Mouse (Mus musculus) liver, postnatal 0 days (tissue): ENCODE results near the gene Cbl. TPM values are rescaled to one million over a fixed set of nuclear protein-coding genes. Genes with fewer than 3 reads are reported as not detected.
A peak's percentile ranks its signal among the peaks of the same experiment; 100 is the strongest.

ENCODE experiments used
- ATAC-seq: fragments of 200-750 bp; cut with Nextera tagmentation; 2 replicates; pipeline ENCODE4 v1.8.0; 2017; ENCODE audit warnings: mild to moderate bottlenecking, moderate library complexity
- DNase-seq: peaks from one replicate; pipeline ENCODE4 v3.0.0-alpha.2; 2016
- H3K27ac ChIP-seq: fragments of 300-500 bp; sonication (generic); 2 replicates; pipeline ENCODE4 v1.5.1; 2014; ENCODE audit warnings: antibody characterized with exemption, moderate library complexity, mild to moderate bottlenecking, low read depth
- H3K27me3 ChIP-seq: fragments of 300-500 bp; sonication (generic); 2 replicates; pipeline ENCODE4 v1.6.1; 2014; ENCODE audit warnings: low read length, control low read depth, mixed read lengths; ENCODE audit not compliant: insufficient read depth
- H3K36me3 ChIP-seq: fragments of 300-500 bp; sonication (generic); replicated peaks from 2 replicates; pipeline ENCODE4 v1.6.1; 2014; ENCODE audit warnings: mild to moderate bottlenecking, control low read depth, low read length, moderate library complexity, mixed read lengths; ENCODE audit not compliant: insufficient read depth
- H3K4me1 ChIP-seq: fragments of 300-500 bp; sonication (generic); 2 replicates; pipeline ENCODE4 v1.6.1; 2014; ENCODE audit warnings: antibody characterized with exemption, mild to moderate bottlenecking, control low read depth; ENCODE audit not compliant: insufficient read depth
- H3K4me2 ChIP-seq: fragments of 300-500 bp; sonication (generic); 2 replicates; pipeline ENCODE4 v1.6.1; 2014; ENCODE audit warnings: low read depth, mild to moderate bottlenecking, low read length, moderate library complexity, mixed read lengths
- H3K4me3 ChIP-seq: fragments of 300-500 bp; sonication (generic); 2 replicates; pipeline ENCODE4 v1.5.1; 2014; ENCODE audit warnings: low read depth, low read length
- H3K9ac ChIP-seq: fragments of 300-500 bp; sonication (generic); replicated peaks from 2 replicates; pipeline ENCODE4 v1.6.1; 2014; ENCODE audit warnings: mild to moderate bottlenecking, moderate library complexity
- H3K9me3 ChIP-seq: fragments of 300-500 bp; sonication (generic); 2 replicates; pipeline ENCODE4 v1.6.1; 2016; ENCODE audit warnings: mild to moderate bottlenecking, control low read depth, low read length, mixed read lengths
- CTCF ChIP-seq: sonication (generic); IDR thresholded peaks from 2 replicates; pipeline ENCODE4 v1.5.1; 2016; ENCODE audit warnings: antibody characterized with exemption, low read depth
- EP300 ChIP-seq: IDR thresholded peaks from 2 replicates; pipeline ENCODE4 v1.6.1; 2016; ENCODE audit warnings: antibody characterized with exemption, low read depth, mild to moderate bottlenecking
- WGBS: fragments of 180-500 bp; shearing (Covaris S2); extraction: QIAGEN DNeasy Blood & Tissue Kit; methylation state at CpG from one replicate; pipeline ENCODE4 v1.1.7; 2014; ENCODE audit not compliant: insufficient replicate concordance; 5-methylcytosine and 5-hydroxymethylcytosine counted together
- polyA plus RNA-seq: library from polyadenylated mRNA; unstranded; fragments of >200 nt; fragmentation: Nextera tagmentation; extraction: Ambion mirVana; gene quantifications from 2 replicates; pipeline ENCODE4 v1.2.1, GENCODE M21; 2015

Cbl gene
- 3.1 and 4.0 TPM in 2 replicates for polyA plus RNA-seq

DNA sequence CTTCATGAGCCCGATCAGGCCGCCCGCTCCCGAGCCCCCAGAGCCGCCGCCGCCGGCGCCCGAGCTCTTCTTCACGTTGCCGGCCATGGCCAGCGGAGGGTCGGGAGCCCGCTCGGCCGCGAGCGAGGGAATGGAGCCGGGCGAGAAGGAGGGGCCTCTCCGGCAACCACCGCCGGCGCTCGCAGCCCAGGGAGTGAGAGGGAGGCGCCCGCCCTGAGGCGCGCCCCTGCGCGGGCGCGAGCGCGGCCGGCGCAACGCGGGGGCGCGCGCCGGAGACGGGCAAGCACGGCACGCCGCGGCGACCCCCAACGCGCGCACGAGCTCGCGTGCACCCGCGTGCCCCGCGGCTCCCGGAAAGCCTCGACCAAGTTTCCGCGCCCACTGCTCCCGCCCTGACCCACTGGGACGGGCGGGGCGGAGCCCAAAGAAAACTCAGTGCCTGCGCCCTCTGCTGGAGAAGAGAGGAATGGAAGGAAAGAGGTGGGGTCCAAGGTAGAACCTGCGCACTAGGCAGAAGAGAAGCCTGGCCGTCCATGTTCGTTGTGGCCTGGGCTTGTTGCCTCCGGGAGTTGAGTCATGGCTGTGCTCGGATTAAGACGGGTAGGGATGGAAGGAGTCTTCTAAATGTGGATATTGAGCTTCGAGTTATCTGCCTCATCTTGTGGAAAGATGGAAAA lies at the start of gene Cbl:
Gene Cbl, minus strand, starts transcription at position 248 of the 677 bp plus-strand sequence.
- peak within 1 kb of the TSS; percentile 99 for H3K4me3 ChIP-seq
- H3K9ac ChIP-seq, result peak within 1 kb of the TSS; percentile 94
- no peaks in the 10 kb centered on the region for H3K27me3 ChIP-seq
- TF ChIP-seq EP300, result no peak
- peak; percentile 99 for TF ChIP-seq CTCF
- H3K27ac ChIP-seq, result peak within 1 kb of the TSS; percentile 93
- peak within 1 kb of the TSS; percentile 95 for H3K4me2 ChIP-seq
- WGBS, result under 1% methylated on average over 48 of the region's 76 CpGs
- peaks cover 17% of the 10 kb centered on the region for H3K4me1 ChIP-seq
- H3K9me3 ChIP-seq, result no peaks in the 10 kb centered on the region
- peak; percentile 98 for DNase-seq
- peak; percentile 91 for ATAC-seq
- H3K36me3 ChIP-seq, result no peaks in the 10 kb centered on the region

DNA sequence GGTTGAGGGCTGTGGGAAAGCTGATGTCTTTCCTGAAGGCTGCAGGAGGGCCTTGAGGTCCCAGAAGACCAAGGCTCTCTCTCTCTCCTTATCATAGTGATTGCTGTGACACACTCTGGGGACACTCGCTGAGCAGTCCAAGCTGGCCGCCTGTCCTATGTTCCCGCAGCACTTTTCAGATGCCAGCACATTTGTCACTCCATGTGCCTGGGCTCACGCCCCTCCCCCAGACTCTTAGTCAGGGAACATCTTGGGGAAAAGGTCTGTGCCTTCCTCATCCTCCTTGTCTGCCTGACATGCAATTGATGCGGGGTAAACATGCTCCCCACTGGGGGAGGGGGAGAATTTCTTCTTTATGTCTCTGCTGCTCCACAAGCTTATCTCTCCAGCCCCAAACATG lies 49.3 kb upstream of the Cbl start:
- Histone ChIP-seq H3K27ac (no peak overlapping the region), H3K4me3 (no peak overlapping the region), H3K4me2 (no peak overlapping the region), H3K9ac (no peak overlapping the region), H3K36me3 (peaks cover 6% of the 10 kb centered on the region; the same call in 1 of the 2 replicates), H3K27me3 (peaks cover 10% of the 10 kb centered on the region; the same call in 1 of the 2 replicates), H3K9me3 (no peaks in the 10 kb centered on the region), H3K4me1 (peaks cover under 1% of the 10 kb centered on the region)
- WGBS, result 69% methylated on average over 5 of the region's 5 CpGs
- DNase-seq, result no peak
- TF ChIP-seq EP300, result no peak
- no peak for TF ChIP-seq CTCF
- no peak for ATAC-seq

DNA sequence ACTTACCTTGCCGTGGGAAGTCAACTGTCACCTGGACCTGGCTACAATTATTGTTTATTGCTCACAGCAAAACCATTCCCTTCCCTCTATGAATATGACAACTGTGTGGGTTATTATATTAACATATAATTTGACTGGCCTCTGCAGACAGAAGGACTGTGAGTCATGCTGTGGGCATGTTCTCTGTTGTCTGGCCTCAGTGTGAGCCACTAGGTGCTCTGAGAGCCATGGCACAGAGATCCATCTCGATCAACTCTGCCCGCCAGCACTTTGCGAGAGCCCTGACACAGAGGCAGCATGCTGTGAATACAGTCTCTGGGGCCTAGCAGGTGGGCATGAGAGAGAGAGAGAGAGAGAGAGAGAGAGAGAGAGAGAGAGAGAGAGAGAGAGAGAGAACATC lies 36.1 kb upstream of the Cbl start:
- WGBS, result 83% methylated on average over 4 of the region's 4 CpGs
- no peak overlapping the region for H3K4me2 ChIP-seq
- peaks cover 14% of the 10 kb centered on the region for H3K4me1 ChIP-seq
- ATAC-seq, result no peak
- H3K36me3 ChIP-seq, result 0 out of 2 replicates have a peak, but pooled peaks cover 4% of the 10 kb centered on the region
- no peak overlapping the region for H3K9ac ChIP-seq
- H3K4me3 ChIP-seq, result no peak overlapping the region
- TF ChIP-seq EP300 (no peak), CTCF (no peak)
- no peak for DNase-seq
- no peak overlapping the region for H3K27ac ChIP-seq
- H3K27me3 ChIP-seq, result no peaks in the 10 kb centered on the region
- H3K9me3 ChIP-seq, result no peaks in the 10 kb centered on the region

DNA sequence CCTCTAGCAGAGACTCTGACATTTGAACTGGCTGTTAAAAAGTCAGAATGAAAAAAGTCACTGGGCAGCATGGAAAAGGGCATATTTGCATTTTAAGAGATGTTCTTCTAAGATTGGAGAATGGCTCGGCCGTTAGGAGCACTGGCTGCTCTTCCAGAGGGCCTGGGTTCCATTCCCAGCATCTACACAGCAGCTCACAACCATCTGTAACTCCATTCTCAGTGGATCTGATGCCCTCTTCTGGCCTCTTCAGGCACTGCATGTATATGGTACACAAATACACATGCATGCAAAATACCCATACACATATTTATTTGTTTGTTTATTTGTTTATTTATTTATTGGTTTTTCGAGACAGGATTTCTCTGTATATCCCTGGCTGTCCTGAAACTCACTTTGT lies 35.2 kb upstream of the Cbl start:
- DNase-seq (peak; percentile 54), ATAC-seq (no peak)
- H3K36me3 ChIP-seq, result 0 out of 2 replicates have a peak, but pooled peaks cover 5% of the 10 kb centered on the region
- no peak overlapping the region for H3K4me2 ChIP-seq
- H3K4me1 ChIP-seq, result peaks cover 14% of the 10 kb centered on the region
- H3K4me3 ChIP-seq, result no peak overlapping the region
- peak; percentile 75 for TF ChIP-seq CTCF
- no peak for TF ChIP-seq EP300
- 77% methylated on average over 3 of the region's 3 CpGs for WGBS
- H3K9me3 ChIP-seq, result no peaks in the 10 kb centered on the region
- H3K27ac ChIP-seq, result peak overlapping the region; percentile 93
- no peaks in the 10 kb centered on the region for H3K27me3 ChIP-seq
- no peak overlapping the region for H3K9ac ChIP-seq

DNA sequence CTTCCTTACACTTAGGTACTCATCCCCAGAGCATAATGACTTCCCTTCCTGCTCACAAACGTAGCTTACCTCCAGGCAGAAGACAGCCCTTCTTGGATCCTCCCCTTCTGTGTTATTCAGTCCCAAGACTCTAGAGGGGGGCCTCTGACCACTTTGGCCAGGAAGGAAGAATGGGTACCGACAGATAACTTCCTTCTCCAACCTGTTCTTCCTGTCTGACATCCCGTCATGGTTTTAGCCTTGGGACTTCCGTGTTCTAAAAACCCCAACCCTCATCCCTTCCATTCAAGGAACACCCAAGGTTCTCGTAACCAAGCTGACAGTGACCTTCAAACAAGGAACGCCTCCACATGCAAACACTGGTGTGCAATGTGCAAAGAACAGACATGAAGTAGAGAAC lies 34.6 kb upstream of the Cbl start, which contains the start of gene Nlrx1:
Gene Nlrx1, minus strand, starts transcription at position 168 of the 400 bp plus-strand sequence.
- TF ChIP-seq CTCF (no peak), EP300 (peak; percentile 28; the same call in 1 of the 2 replicates)
- H3K9ac ChIP-seq, result peak within 1 kb of the TSS; percentile 86
- DNase-seq, result no peak
- H3K9me3 ChIP-seq, result no peaks in the 10 kb centered on the region
- peaks cover 14% of the 10 kb centered on the region for H3K4me1 ChIP-seq
- no peaks in the 10 kb centered on the region for H3K27me3 ChIP-seq
- peak; percentile 59 for ATAC-seq
- H3K4me3 ChIP-seq, result peak within 1 kb of the TSS; percentile 63
- peak within 1 kb of the TSS; percentile 93 for H3K27ac ChIP-seq
- H3K36me3 ChIP-seq, result 0 out of 2 replicates have a peak, but pooled peaks cover 6% of the 10 kb centered on the region
- H3K4me2 ChIP-seq, result peak within 1 kb of the TSS; percentile 94
- 27% methylated on average over 6 of the region's 6 CpGs for WGBS

DNA sequence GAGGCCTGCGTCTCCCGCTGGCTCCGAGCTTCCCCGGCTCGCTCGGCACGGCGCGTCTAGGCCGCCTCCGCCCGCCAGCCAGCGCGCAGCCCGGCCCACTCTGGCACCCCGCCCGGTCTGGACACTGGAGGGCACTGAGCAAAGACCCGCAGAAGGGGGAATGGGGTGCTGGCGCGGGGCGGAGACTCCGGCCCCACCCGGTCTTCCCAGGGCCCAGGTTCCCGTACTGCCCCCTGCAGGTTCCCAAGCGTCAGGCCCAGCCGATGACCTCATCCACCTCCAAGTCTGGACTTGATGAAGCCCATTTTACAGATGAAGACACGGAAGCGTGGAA lies 34.1 kb upstream of the Cbl start:
- peak overlapping the region; percentile 63 for H3K4me3 ChIP-seq
- peak overlapping the region; percentile 86 for H3K9ac ChIP-seq
- peaks cover 6% of the 10 kb centered on the region; the same call in 1 of the 2 replicates for H3K36me3 ChIP-seq
- 3% methylated on average over 23 of the region's 28 CpGs for WGBS
- H3K27ac ChIP-seq, result peak overlapping the region; percentile 93
- no peaks in the 10 kb centered on the region for H3K27me3 ChIP-seq
- H3K4me2 ChIP-seq, result peak overlapping the region; percentile 94
- peaks cover 14% of the 10 kb centered on the region for H3K4me1 ChIP-seq
- TF ChIP-seq EP300, result no peak
- TF ChIP-seq CTCF, result peak; percentile 78
- peak; percentile 90 for ATAC-seq
- no peaks in the 10 kb centered on the region for H3K9me3 ChIP-seq
- peak; percentile 91 for DNase-seq
